Mouse (Mus musculus): ENCODE results near the gene Slc25a18.

- TF ChIP-seq POLR2A (IDR thresholded peaks at IDR 0.05; ENCODE audit: control insufficient read depth, extremely low read depth, insufficient read depth, low read length, poor library complexity) (no peak), CTCF (IDR thresholded peaks at IDR 0.05; ENCODE audit: borderline replicate concordance, control insufficient read depth, extremely low read depth, insufficient read depth, low read length, poor library complexity) (no peak)
Observed at GRCm38 (mm10) chr6:120790717-120791116, 17.3 kb downstream of the Slc25a18 start.

Measured in thymus, adult 2 months (tissue).